Mouse (Mus musculus): ENCODE results near the gene Gm20532. TPM values are rescaled to one million over a fixed set of nuclear protein-coding genes. Genes with fewer than 3 reads are reported as not detected.
A peak's percentile ranks its signal among the peaks of the same experiment; 100 is the strongest.

Gm20532 gene
- polyA plus RNA-seq, 1 experiment from 2014 or later, result not detected

DNA sequence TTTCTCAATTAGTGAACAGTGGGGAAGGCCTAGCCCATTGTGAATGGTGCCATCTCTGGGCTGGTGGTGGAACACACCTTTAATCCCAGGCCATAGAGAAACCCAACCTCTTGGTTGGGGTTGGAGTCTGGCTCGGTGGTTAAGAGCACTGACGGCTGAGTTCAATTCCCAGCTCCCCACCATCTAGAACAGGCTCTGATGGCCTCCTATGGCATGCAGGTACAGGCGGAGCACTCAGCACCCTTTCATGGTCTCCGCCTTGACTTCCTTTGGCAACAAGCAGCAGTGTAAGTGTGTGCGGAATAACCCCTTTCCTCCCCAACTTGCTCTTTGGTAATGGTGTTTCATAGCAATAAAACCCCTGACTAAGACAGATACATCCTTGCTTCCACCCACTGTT is 52.1 kb downstream of the Gm20532 start:
- Histone ChIP-seq H3K4me2 (peak overlapping the region; percentile 72), H3K27ac (replicated peaks) (no peak overlapping the region), H3K27me3 (replicated peaks) (no peaks in the 10 kb centered on the region), H3K36me3 (peaks cover 42% of the 10 kb centered on the region), H3K9ac (replicated peaks) (0 out of 2 replicates have a peak overlapping the region, but pooled peaks have one; percentile 88), H3K4me3 (replicated peaks) (peak overlapping the region; percentile 83), H3K9me3 (replicated peaks) (no peaks in the 10 kb centered on the region), H3K4me1 (peaks cover 54% of the 10 kb centered on the region)
- 71% methylated on average over 5 of the region's 5 CpGs for WGBS
- ATAC-seq (ENCODE audit: low FRiP score), result no peak

DNA sequence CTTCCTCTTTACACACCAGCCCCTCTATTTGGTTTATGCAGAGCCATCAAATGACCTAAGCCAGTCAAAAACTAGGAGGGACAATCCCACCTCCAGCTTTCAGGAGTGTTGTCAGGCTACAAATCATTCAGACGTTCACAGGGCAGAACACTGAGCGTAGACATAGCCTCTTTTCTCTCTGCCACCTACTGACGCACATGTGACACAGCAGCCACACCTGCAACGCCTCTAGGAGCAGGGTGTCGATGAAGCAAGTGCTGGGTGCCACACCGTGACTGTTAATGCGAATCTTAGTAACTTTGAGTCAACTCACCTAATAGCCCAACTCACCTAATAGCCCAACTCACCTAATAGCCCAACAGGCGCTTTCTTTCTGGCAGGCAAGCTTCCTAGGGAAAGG is 52.6 kb downstream of the Gm20532 start:
- Histone ChIP-seq H3K4me2 (peak overlapping the region; percentile 72), H3K27ac (replicated peaks) (peak overlapping the region; percentile 49; the same call in 1 of the 2 replicates), H3K4me1 (peaks cover 49% of the 10 kb centered on the region), H3K36me3 (peaks cover 40% of the 10 kb centered on the region), H3K9ac (replicated peaks) (peak overlapping the region; percentile 88), H3K9me3 (replicated peaks) (no peaks in the 10 kb centered on the region), H3K27me3 (replicated peaks) (no peaks in the 10 kb centered on the region), H3K4me3 (replicated peaks) (peak overlapping the region; percentile 83)
- 5% methylated on average over 8 of the region's 8 CpGs for WGBS
- ATAC-seq (ENCODE audit: low FRiP score), result peak; percentile 58; the same call in 1 of the 2 replicates

DNA sequence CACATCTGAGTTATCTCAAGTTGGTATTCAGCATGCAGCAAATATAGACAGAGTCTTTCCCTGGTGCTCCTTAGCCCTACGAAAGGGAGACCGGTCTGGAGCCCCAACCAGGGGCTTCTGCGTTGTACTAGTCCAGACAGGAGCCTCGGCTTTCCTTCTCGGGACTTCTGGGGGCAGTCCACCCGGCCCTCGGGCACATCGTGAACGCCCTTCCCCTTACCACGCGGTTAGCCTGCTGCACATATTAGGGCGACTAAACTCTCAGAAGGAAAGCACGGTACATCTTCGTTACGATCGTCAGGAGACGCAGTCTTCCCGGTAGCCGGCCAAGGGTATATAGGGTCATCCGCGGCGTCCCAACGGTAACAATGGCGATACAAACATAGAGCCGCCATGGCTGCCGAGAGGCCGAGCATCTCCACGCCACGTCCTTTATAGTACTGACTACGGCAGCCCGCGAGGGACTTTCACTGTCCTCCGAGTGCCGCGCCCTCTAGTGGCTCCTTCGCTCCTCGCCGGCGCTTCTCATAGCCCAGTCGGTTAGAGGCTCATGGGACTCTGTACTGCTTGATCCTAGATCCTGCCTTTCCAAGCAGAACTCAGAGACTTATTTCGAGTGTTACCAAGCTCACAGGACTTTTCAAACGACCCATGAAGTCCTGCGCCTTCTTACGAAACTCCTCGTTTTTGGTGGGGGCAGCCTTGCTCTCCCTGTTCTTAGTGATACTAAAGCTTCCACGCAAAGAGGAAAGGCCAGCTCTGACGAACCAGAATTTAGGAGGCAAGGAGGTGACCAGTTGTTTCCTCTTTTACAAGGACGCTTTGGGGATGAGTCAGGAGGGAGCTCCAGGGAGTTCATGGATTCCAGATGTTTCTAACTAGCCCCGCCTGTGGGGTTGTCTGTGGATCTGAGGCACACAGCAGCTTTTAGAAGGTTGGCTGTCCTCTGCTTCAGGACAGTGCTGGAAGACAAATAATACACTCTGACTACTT is 53.7 kb downstream of the Gm20532 start:
- peak overlapping the region; percentile 83 for H3K27ac ChIP-seq (replicated peaks)
- H3K4me1 ChIP-seq, result peaks cover 39% of the 10 kb centered on the region
- H3K9me3 ChIP-seq (replicated peaks), result no peaks in the 10 kb centered on the region
- 5% methylated on average over 49 of the region's 49 CpGs for WGBS
- peak overlapping the region; percentile 88 for H3K9ac ChIP-seq (replicated peaks)
- H3K4me2 ChIP-seq, result peak overlapping the region; percentile 72
- peak overlapping the region; percentile 83 for H3K4me3 ChIP-seq (replicated peaks)
- peaks cover 29% of the 10 kb centered on the region for H3K36me3 ChIP-seq
- ATAC-seq (ENCODE audit: low FRiP score), result peak; percentile 84
- H3K27me3 ChIP-seq (replicated peaks), result no peaks in the 10 kb centered on the region

DNA sequence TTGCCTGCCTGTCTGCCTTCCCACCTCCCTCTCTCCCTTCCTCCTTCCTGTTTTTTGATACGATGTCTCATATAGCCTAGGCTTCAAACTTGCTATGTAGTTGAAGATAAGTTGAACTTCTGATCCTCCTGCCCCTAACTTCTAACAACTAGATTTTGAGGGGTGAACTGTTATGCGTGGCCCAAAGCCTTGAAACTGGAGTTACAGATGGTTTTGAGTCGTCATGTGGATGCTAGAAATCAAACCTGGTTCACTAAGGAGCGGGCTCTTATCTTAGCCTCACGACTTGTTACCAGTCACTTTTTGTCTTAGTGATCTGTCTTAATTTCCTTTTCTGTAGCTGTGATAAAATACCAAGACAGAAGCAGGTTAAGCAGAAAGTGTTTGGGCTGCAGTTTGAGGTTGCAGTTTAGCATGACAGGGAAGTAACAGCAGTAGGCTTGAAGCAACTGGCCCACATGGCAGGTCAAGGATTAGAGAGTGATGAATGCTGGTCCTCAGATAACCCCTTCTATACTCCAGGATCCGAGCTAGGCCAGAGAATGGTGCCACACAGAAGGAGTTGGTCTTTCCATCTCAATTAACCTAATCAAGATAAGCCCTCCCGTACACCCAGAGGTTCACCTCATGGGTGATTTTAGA is 54.7 kb downstream of the Gm20532 start:
- H3K27ac ChIP-seq (replicated peaks), result no peak overlapping the region
- H3K9me3 ChIP-seq (replicated peaks), result no peaks in the 10 kb centered on the region
- WGBS, result 88% methylated on average over 7 of the region's 7 CpGs
- no peak for ATAC-seq (ENCODE audit: low FRiP score)
- H3K4me3 ChIP-seq (replicated peaks), result no peak overlapping the region
- no peak overlapping the region for H3K4me2 ChIP-seq
- no peaks in the 10 kb centered on the region for H3K27me3 ChIP-seq (replicated peaks)
- H3K9ac ChIP-seq (replicated peaks), result no peak overlapping the region
- peaks cover 19% of the 10 kb centered on the region for H3K36me3 ChIP-seq
- H3K4me1 ChIP-seq, result peaks cover 30% of the 10 kb centered on the region

DNA sequence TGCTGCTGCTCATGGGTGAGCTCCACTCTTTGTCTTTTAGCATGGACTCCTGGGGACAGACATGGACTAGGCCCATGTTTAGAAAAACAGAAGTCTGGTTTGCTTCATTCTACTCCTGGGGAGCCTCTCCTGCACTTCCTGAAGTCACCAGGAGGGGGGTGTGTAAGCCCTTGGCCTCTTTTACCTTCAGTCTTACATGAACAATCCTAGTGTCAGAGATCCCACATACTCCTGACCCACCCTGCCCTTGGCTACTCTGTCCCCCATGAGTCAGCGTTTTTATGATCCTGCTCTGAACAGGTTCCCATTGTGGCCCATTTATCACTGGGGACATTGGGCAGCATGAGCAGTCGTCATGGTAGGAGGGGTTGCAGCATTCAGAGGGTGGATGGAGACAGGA is 57.5 kb downstream of the Gm20532 start:
- no peak for ATAC-seq (ENCODE audit: low FRiP score)

DNA sequence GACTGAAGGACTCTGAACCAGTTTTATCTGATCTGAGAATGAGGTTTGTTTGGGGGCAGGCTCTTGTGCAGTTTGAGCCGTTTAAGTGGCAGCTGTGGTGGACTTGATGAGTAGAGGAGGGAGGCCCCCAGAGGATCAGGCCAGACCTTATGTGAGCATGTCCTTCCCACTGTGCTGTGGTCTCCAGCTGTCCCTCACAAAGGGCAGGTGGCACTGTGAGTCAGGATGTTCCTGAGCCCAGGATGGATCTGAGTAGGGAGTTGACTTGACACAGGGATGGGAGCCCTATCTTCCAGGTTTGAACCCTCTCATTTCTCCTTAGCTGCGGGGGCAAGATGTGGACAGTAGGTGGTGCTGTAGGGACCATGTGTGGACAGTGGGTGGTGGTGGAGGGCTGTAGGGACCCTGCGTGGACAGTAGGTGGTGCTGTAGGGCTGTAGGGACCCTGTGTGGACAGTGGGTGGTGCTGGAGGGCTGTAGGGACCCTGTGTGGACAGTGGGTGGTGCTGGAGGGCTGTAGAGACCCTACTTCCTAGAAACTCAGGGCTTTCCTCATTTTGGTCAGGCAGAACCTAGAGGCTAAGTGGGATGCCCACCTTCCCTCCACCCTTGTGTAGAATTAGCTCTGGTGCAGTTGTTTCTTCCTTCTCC is 60.3 kb downstream of the Gm20532 start:
- Histone ChIP-seq H3K36me3 (no peaks in the 10 kb centered on the region), H3K4me2 (no peak overlapping the region), H3K4me1 (no peaks in the 10 kb centered on the region), H3K27me3 (replicated peaks) (no peaks in the 10 kb centered on the region), H3K9ac (replicated peaks) (no peak overlapping the region), H3K27ac (replicated peaks) (no peak overlapping the region), H3K9me3 (replicated peaks) (no peaks in the 10 kb centered on the region), H3K4me3 (replicated peaks) (no peak overlapping the region)
- WGBS, result 34% methylated on average over 3 of the region's 3 CpGs
- peak; percentile 96 for ATAC-seq (ENCODE audit: low FRiP score)

More for the DNA sequence above, 57.5 kb downstream of the Gm20532 start:
- no peak overlapping the region for H3K27ac ChIP-seq (replicated peaks)
- peaks cover 4% of the 10 kb centered on the region for H3K4me1 ChIP-seq
- no peaks in the 10 kb centered on the region for H3K36me3 ChIP-seq
- H3K27me3 ChIP-seq (replicated peaks), result no peaks in the 10 kb centered on the region
- H3K9me3 ChIP-seq (replicated peaks), result no peaks in the 10 kb centered on the region
- H3K4me2 ChIP-seq, result no peak overlapping the region
- no peak overlapping the region for H3K9ac ChIP-seq (replicated peaks)
- H3K4me3 ChIP-seq (replicated peaks), result no peak overlapping the region
- WGBS, result 59% methylated on average over 2 of the region's 2 CpGs

DNA sequence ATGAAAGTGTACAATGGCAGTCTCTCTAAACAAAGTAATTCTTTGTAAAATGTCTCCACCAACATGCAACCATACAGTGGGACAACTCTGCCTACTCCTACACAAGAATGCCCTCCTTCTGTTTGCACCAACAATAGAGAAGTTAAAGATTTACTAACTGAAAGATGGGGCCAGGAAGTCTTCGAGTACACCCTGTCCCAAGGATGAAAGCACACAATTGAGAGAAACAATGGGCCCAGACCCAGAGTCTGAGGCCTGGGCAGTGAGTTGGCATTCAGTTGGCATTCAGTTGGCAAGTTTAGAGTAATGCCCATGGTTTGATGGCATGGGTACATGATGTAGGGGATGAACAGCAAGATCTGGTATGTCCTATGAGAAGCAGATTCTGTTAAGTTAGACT is 68.2 kb downstream of the Gm20532 start:
- H3K4me3 ChIP-seq (replicated peaks), result no peak overlapping the region
- no peak for ATAC-seq (ENCODE audit: low FRiP score)
- no peaks in the 10 kb centered on the region for H3K9me3 ChIP-seq (replicated peaks)
- WGBS, result 18% methylated on average over 1 of the region's 1 CpGs
- no peaks in the 10 kb centered on the region for H3K4me1 ChIP-seq
- H3K36me3 ChIP-seq, result no peaks in the 10 kb centered on the region
- no peak overlapping the region for H3K9ac ChIP-seq (replicated peaks)
- no peak overlapping the region for H3K27ac ChIP-seq (replicated peaks)
- H3K4me2 ChIP-seq, result no peak overlapping the region
- H3K27me3 ChIP-seq (replicated peaks), result no peaks in the 10 kb centered on the region

DNA sequence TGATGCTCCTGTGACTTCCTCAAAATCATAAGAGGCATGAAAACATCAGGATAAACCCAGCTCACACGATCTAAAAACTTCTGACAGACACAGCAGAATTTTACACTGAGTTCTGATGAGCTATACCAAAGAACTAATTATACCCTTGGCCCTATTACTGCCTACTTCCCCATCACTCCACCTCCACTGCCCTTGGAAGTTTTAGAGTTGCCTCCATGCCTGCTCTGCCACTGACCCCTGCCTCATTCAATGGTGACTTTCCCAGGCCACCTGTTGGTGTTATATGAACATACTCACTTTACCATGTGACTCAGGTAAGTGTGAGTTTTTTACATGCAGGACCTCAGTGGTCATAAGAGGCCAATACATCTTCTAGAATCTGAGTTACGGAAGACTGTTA is 71.0 kb downstream of the Gm20532 start:
- Histone ChIP-seq H3K27ac (replicated peaks) (no peak overlapping the region), H3K36me3 (no peaks in the 10 kb centered on the region), H3K9me3 (replicated peaks) (no peaks in the 10 kb centered on the region), H3K27me3 (replicated peaks) (0 out of 2 replicates have a peak, but pooled peaks cover 3% of the 10 kb centered on the region), H3K9ac (replicated peaks) (no peak overlapping the region), H3K4me2 (no peak overlapping the region), H3K4me3 (replicated peaks) (no peak overlapping the region), H3K4me1 (peaks cover 11% of the 10 kb centered on the region)
- ATAC-seq (ENCODE audit: low FRiP score), result no peak
- WGBS, result 84% methylated on average over 2 of the region's 2 CpGs

DNA sequence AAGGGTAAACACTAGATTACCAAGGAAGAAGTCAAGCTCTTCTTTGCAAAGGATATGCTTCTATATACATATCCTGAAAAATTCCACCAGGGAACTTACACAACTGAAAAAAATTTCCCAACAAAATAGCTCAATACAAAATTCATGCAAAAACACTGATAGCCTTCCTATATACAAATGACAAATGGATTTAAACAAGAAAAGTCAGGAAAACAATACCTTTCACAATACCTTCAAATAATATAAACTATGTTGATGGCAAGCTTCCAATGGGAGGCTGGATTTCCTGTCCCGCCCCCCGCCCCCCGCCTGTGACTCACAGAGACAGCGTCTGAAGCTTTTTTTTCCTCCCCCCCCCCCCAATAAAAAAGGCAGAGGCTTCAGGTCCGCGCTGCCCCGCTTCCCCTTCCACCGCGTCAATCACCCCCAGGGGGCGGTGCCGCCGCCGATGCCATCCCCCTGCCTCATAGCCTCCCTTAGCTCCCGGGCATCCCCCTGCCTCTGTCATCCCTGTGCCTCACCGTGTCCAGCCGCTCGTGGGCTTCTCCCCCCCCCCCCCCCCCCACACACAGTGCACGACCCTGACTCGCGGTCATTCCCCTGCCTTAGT is 74.8 kb downstream of the Gm20532 start:
- Histone ChIP-seq H3K9ac (replicated peaks) (peak overlapping the region; percentile 44), H3K4me2 (peak overlapping the region; percentile 76), H3K4me3 (replicated peaks) (peak overlapping the region; percentile 39), H3K4me1 (peaks cover 11% of the 10 kb centered on the region), H3K27me3 (replicated peaks) (0 out of 2 replicates have a peak, but pooled peaks cover 3% of the 10 kb centered on the region), H3K27ac (replicated peaks) (no peak overlapping the region), H3K9me3 (replicated peaks) (no peaks in the 10 kb centered on the region), H3K36me3 (no peaks in the 10 kb centered on the region)
- ATAC-seq (ENCODE audit: low FRiP score), result peak; percentile 38; the same call in 1 of the 2 replicates
- 2% methylated on average over 15 of the region's 20 CpGs for WGBS

DNA sequence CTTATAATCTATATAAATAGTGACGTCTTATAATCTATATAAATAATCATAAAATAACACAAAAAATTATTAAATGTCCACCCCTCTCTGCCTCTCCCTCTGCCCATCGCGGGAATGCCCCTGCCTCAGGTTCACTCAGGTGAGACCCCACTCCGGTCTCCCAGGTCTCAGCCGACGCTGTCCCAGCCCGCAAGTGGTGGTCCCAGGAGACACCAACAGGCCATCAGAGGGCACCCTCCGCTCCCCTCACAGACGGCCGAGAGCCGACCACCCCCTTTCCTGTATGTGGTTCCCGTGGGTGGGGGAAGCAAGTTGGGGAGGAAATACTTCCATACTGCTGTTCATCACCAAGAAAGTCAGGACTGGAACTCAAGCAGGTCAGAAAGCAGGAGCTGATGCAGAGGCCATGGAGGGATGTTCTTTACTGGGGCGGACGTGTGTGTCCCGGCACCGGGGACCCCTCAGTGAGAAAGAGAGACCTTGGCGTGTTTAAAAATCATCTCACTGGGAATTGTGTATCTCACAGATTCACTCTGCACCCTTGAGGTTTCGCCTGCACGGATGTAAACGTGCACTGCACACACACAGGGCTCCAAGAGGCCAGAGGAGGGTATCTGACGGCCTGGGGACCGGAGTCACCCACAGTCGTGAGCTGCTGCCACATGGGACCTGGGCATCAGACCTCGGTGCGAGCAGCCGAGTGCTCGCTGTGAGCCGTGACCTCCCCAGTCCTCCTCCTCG is 75.5 kb downstream of the Gm20532 start:
- H3K4me2 ChIP-seq, result peak overlapping the region; percentile 76
- H3K9me3 ChIP-seq (replicated peaks), result no peaks in the 10 kb centered on the region
- H3K27ac ChIP-seq (replicated peaks), result no peak overlapping the region
- no peak for ATAC-seq (ENCODE audit: low FRiP score)
- peak overlapping the region; percentile 39 for H3K4me3 ChIP-seq (replicated peaks)
- 50% methylated on average over 29 of the region's 29 CpGs for WGBS
- H3K27me3 ChIP-seq (replicated peaks), result 0 out of 2 replicates have a peak, but pooled peaks cover 3% of the 10 kb centered on the region
- H3K36me3 ChIP-seq, result no peaks in the 10 kb centered on the region
- H3K4me1 ChIP-seq, result peaks cover 11% of the 10 kb centered on the region
- peak overlapping the region; percentile 44; the same call in 1 of the 2 replicates for H3K9ac ChIP-seq (replicated peaks)

All from neural tube, embryonic 15.5 days (tissue).